Mouse (Mus musculus) cortical plate, adult 2 months (tissue): ENCODE measurements around the gene Otud4.

Source experiments
- CTCF ChIP-seq: fragments of 200-500 bp; IDR thresholded peaks from 2 replicates; pipeline ENCODE4 v1.5.1; 2011; ENCODE audit warnings: mild to moderate bottlenecking, control low read depth, low read length; ENCODE audit not compliant: insufficient read depth; ENCODE audit errors: extremely low read depth
- POLR2A ChIP-seq: fragments of 200-500 bp; IDR thresholded peaks from 2 replicates; pipeline ENCODE4 v1.6.1; 2011; ENCODE audit warnings: mild to moderate bottlenecking, low read length, control low read depth; ENCODE audit not compliant: insufficient read depth; ENCODE audit errors: extremely low read depth

- TF ChIP-seq CTCF: no peak
- TF ChIP-seq POLR2A: no peak
These were observed 67.3 kb downstream of the Otud4 start for GRCm38 (mm10) chr8:79706687-79707086.
